Mouse (Mus musculus): ENCODE measurements around the gene Tubg1.
"Not testable (repeated sequence)": the region's sequence is repeated elsewhere in the genome, so short reads cannot be mapped to it uniquely, and the experiment has no call there.

Gene Tubg1

GRCm38 (mm10) chr11:101142215-101142967 lies 22.7 kb downstream of the Tubg1 start:
- no peak for DNase-seq

- DNase-seq = peak in 1 of 2 experiments; percentile 55
Observed at GRCm38 (mm10) chr11:101143338-101144225, 23.8 kb downstream of the Tubg1 start.

- no peak for DNase-seq
Observed at GRCm38 (mm10) chr11:101146377-101146776, 26.6 kb downstream of the Tubg1 start.

- DNase-seq = no peak
Observed at GRCm38 (mm10) chr11:101148751-101149150, 29.0 kb downstream of the Tubg1 start.

- DNase-seq = no peak
Observed at GRCm38 (mm10) chr11:101149178-101150105, 29.7 kb downstream of the Tubg1 start.

- DNase-seq = no peak
Observed at GRCm38 (mm10) chr11:101151063-101151462, 31.3 kb downstream of the Tubg1 start.

GRCm38 (mm10) chr11:101152825-101153224 lies 33.1 kb downstream of the Tubg1 start:
- no peak for DNase-seq

- DNase-seq = no peak
Observed at GRCm38 (mm10) chr11:101154648-101155047, 34.9 kb downstream of the Tubg1 start.

GRCm38 (mm10) chr11:101155151-101155550 lies 35.4 kb downstream of the Tubg1 start:
- no peak for DNase-seq

GRCm38 (mm10) chr11:101155728-101156371 lies 36.1 kb downstream of the Tubg1 start, which contains the start of gene Tubg2:
Gene Tubg2, plus strand, starts transcription at chr11:101155907.
- peak; percentile 53 to 72 for DNase-seq

- not testable (repeated sequence) for DNase-seq
Observed at GRCm38 (mm10) chr11:101160151-101160550, 40.4 kb downstream of the Tubg1 start.

- not testable (repeated sequence) for DNase-seq
Observed at GRCm38 (mm10) chr11:101160981-101161505, 41.3 kb downstream of the Tubg1 start.

GRCm38 (mm10) chr11:101161551-101161950 lies 41.8 kb downstream of the Tubg1 start:
- DNase-seq = no peak

- no peak for DNase-seq
Observed at GRCm38 (mm10) chr11:101162301-101162700, 42.6 kb downstream of the Tubg1 start.

GRCm38 (mm10) chr11:101162772-101163171 lies 43.0 kb downstream of the Tubg1 start:
- DNase-seq = peak; percentile 76 to 82

GRCm38 (mm10) chr11:101163476-101164350 lies 44.0 kb downstream of the Tubg1 start:
- DNase-seq = peak; percentile 70 to 82

GRCm38 (mm10) chr11:101164351-101164665 lies 44.6 kb downstream of the Tubg1 start:
- DNase-seq = no peak

- DNase-seq = no peak
Observed at GRCm38 (mm10) chr11:101164677-101165580, 45.2 kb downstream of the Tubg1 start.

- no peak for DNase-seq
Observed at GRCm38 (mm10) chr11:101166357-101166756, 46.6 kb downstream of the Tubg1 start.

Measured in kidney, postnatal 36 days (tissue).